Mouse (Mus musculus): ENCODE results near the gene Fcho1. TPM values are rescaled to one million over a fixed set of nuclear protein-coding genes. Genes with fewer than 3 reads are reported as not detected.
"Not testable (repeated sequence)": the region's sequence is repeated elsewhere in the genome, so short reads cannot be mapped to it uniquely, and the experiment has no call there.

The Fcho1 gene
- 100 to 1,000 TPM; 156 to 193 TPM for total RNA-seq (2021)

GRCm38 (mm10) chr8:71725122-71725924 is at the start of gene Fcho1:
Gene Fcho1, minus strand, starts transcription at chr8:71725716.
- intact Hi-C loops (cut with DNase I), result no loop called here
- peak; percentile 73 to 85 for DNase-seq (ENCODE audit: low spot score in 2 of 2)

- intact Hi-C loops (cut with DNase I), result no loop called here
- DNase-seq (ENCODE audit: low spot score in 2 of 2), result no peak
Observed at GRCm38 (mm10) chr8:71771336-71771735, 45.8 kb upstream of the Fcho1 start.

- DNase-seq (ENCODE audit: low spot score in 2 of 2), result no peak
- intact Hi-C loops (cut with DNase I), result no loop called here
Observed at GRCm38 (mm10) chr8:71758816-71759215, 33.3 kb upstream of the Fcho1 start.

GRCm38 (mm10) chr8:71752881-71753552 is 27.5 kb upstream of the Fcho1 start:
- intact Hi-C loops (cut with DNase I), result not testable (repeated sequence)

GRCm38 (mm10) chr8:71752263-71752662 is 26.7 kb upstream of the Fcho1 start:
- intact Hi-C loops (cut with DNase I); DNase-seq (ENCODE audit: low spot score in 2 of 2): not testable (repeated sequence)

More at GRCm38 (mm10) chr8:71752881-71753552, 27.5 kb upstream of the Fcho1 start:
- not testable (repeated sequence) for DNase-seq (ENCODE audit: low spot score in 2 of 2)

- intact Hi-C loops (cut with DNase I); DNase-seq (ENCODE audit: low spot score in 2 of 2): not testable (repeated sequence)
Observed at GRCm38 (mm10) chr8:71751337-71751886, 25.9 kb upstream of the Fcho1 start.

GRCm38 (mm10) chr8:71749321-71750075 is 24.0 kb upstream of the Fcho1 start:
- intact Hi-C loops (cut with DNase I); DNase-seq (ENCODE audit: low spot score in 2 of 2): not testable (repeated sequence)

- DNase-seq (ENCODE audit: low spot score in 2 of 2); intact Hi-C loops (cut with DNase I): not testable (repeated sequence)
Observed at GRCm38 (mm10) chr8:71747082-71747481, 21.6 kb upstream of the Fcho1 start.

GRCm38 (mm10) chr8:71745322-71745721 is 19.8 kb upstream of the Fcho1 start:
- intact Hi-C loops (cut with DNase I), result no loop called here
- no peak for DNase-seq (ENCODE audit: low spot score in 2 of 2)

- intact Hi-C loops (cut with DNase I), result no loop called here
- no peak for DNase-seq (ENCODE audit: low spot score in 2 of 2)
Observed at GRCm38 (mm10) chr8:71742783-71743182, 17.3 kb upstream of the Fcho1 start.

- intact Hi-C loops (cut with DNase I), result no loop called here
Observed at GRCm38 (mm10) chr8:71741687-71742114, 16.2 kb upstream of the Fcho1 start.

GRCm38 (mm10) chr8:71741226-71741625 is 15.7 kb upstream of the Fcho1 start:
- DNase-seq (ENCODE audit: low spot score in 2 of 2), result no peak
- intact Hi-C loops (cut with DNase I), result no loop called here

More at GRCm38 (mm10) chr8:71741687-71742114, 16.2 kb upstream of the Fcho1 start:
- no peak for DNase-seq (ENCODE audit: low spot score in 2 of 2)

- DNase-seq (ENCODE audit: low spot score in 2 of 2), result not testable (repeated sequence)
- intact Hi-C loops (cut with DNase I), result loop anchor here (5.0 kb wide), 1 partner anchor 456 kb away; no protein-coding TSS in a partner anchor
Observed at GRCm38 (mm10) chr8:71738316-71738715, 12.8 kb upstream of the Fcho1 start.

- intact Hi-C loops (cut with DNase I), result loop anchor here (2.0 kb wide), 1 partner anchor 23 kb away; no protein-coding TSS in a partner anchor
- peak in 1 of 2 experiments; percentile 57 for DNase-seq (ENCODE audit: low spot score in 2 of 2)
Observed at GRCm38 (mm10) chr8:71731652-71732230, 6.2 kb upstream of the Fcho1 start.

GRCm38 (mm10) chr8:71728826-71729620 is 3.5 kb upstream of the Fcho1 start:
- intact Hi-C loops (cut with DNase I), result no loop called here
- DNase-seq (ENCODE audit: low spot score in 2 of 2), result peak in 1 of 2 experiments; percentile 25

- intact Hi-C loops (cut with DNase I), result no loop called here
- peak in 1 of 2 experiments; percentile 54 for DNase-seq (ENCODE audit: low spot score in 2 of 2)
Observed at GRCm38 (mm10) chr8:71728240-71728785, 2.8 kb upstream of the Fcho1 start.

- no peak for DNase-seq (ENCODE audit: low spot score in 2 of 2)
- intact Hi-C loops (cut with DNase I), result loop anchor here (5.0 kb wide), 1 partner anchor 52 kb away; the partner anchor contains the start of gene Unc13a
Observed at GRCm38 (mm10) chr8:71724389-71724788, 1.1 kb downstream of the Fcho1 start.

GRCm38 (mm10) chr8:71723047-71723551 is 2.4 kb downstream of the Fcho1 start:
- intact Hi-C loops (cut with DNase I), result loop anchor here (5.0 kb wide), 1 partner anchor 51 kb away; the partner anchor contains the start of gene Unc13a
- DNase-seq (ENCODE audit: low spot score in 2 of 2), result no peak
